Mouse (Mus musculus): ENCODE results near the gene Antxr1. TPM values are rescaled to one million over a fixed set of nuclear protein-coding genes. Genes with fewer than 3 reads are reported as not detected.

Gene Antxr1
- polyA plus RNA-seq, 1 experiment = 6.4 TPM

GRCm38 (mm10) chr6:87139796-87140553, 195.6 kb downstream of the Antxr1 start:
- DNase-seq (ENCODE audit: low read depth) = no peak

- no peak for DNase-seq (ENCODE audit: low read depth)
Observed at GRCm38 (mm10) chr6:87138479-87138878, 197.1 kb downstream of the Antxr1 start.

GRCm38 (mm10) chr6:87133966-87134546, 201.6 kb downstream of the Antxr1 start:
- no peak for DNase-seq (ENCODE audit: low read depth)

- DNase-seq (ENCODE audit: low read depth) = no peak
Observed at GRCm38 (mm10) chr6:87133520-87133919, 202.1 kb downstream of the Antxr1 start.

- DNase-seq (ENCODE audit: low read depth) = no peak
Observed at GRCm38 (mm10) chr6:87131078-87131477, 204.5 kb downstream of the Antxr1 start.

- no peak for DNase-seq (ENCODE audit: low read depth)
Observed at GRCm38 (mm10) chr6:87130628-87131027, 205.0 kb downstream of the Antxr1 start.

GRCm38 (mm10) chr6:87129861-87130260, 205.8 kb downstream of the Antxr1 start:
- peak; percentile 54 for DNase-seq (ENCODE audit: low read depth)

GRCm38 (mm10) chr6:87127049-87127753, 208.4 kb downstream of the Antxr1 start:
- no peak for DNase-seq (ENCODE audit: low read depth)

- DNase-seq (ENCODE audit: low read depth) = peak; percentile 90
Observed at GRCm38 (mm10) chr6:87123973-87124372, 211.6 kb downstream of the Antxr1 start.

- DNase-seq (ENCODE audit: low read depth) = no peak
Observed at GRCm38 (mm10) chr6:87123406-87123805, 212.2 kb downstream of the Antxr1 start.

GRCm38 (mm10) chr6:87121961-87122360, 213.7 kb downstream of the Antxr1 start:
- no peak for DNase-seq (ENCODE audit: low read depth)

- DNase-seq (ENCODE audit: low read depth) = no peak
Observed at GRCm38 (mm10) chr6:87120661-87121060, 215.0 kb downstream of the Antxr1 start.

GRCm38 (mm10) chr6:87119975-87120374, 215.6 kb downstream of the Antxr1 start:
- DNase-seq (ENCODE audit: low read depth) = no peak

- no peak for DNase-seq (ENCODE audit: low read depth)
Observed at GRCm38 (mm10) chr6:87119066-87119837, 216.4 kb downstream of the Antxr1 start.

- DNase-seq (ENCODE audit: low read depth) = no peak
Observed at GRCm38 (mm10) chr6:87116596-87116995, 219.0 kb downstream of the Antxr1 start.

- DNase-seq (ENCODE audit: low read depth) = no peak
Observed at GRCm38 (mm10) chr6:87115981-87116380, 219.6 kb downstream of the Antxr1 start.

GRCm38 (mm10) chr6:87112125-87112524, 223.5 kb downstream of the Antxr1 start:
- DNase-seq (ENCODE audit: low read depth) = no peak

- DNase-seq (ENCODE audit: low read depth) = no peak
Observed at GRCm38 (mm10) chr6:87111493-87111892, 224.1 kb downstream of the Antxr1 start.

GRCm38 (mm10) chr6:87104123-87104796, 231.4 kb downstream of the Antxr1 start, which contains the start of gene D6Ertd527e:
D6Ertd527e (plus strand) TSS chr6:87104746.
- DNase-seq (ENCODE audit: low read depth) = no peak

GRCm38 (mm10) chr6:87103314-87103713, 232.3 kb downstream of the Antxr1 start:
- no peak for DNase-seq (ENCODE audit: low read depth)

- DNase-seq (ENCODE audit: low read depth) = no peak
Observed at GRCm38 (mm10) chr6:87102421-87102911, 233.2 kb downstream of the Antxr1 start.
